Mouse (Mus musculus) induced T-regulatory cell, adult 2 months (primary cell): Measurements from ENCODE around the gene Tmem117.

ENCODE experiments used
- DNase-seq: peaks from one replicate; pipeline ENCODE4 v3.0.0-alpha.2; 2012; ENCODE audit warnings: low read depth

Tmem117 gene

DNA sequence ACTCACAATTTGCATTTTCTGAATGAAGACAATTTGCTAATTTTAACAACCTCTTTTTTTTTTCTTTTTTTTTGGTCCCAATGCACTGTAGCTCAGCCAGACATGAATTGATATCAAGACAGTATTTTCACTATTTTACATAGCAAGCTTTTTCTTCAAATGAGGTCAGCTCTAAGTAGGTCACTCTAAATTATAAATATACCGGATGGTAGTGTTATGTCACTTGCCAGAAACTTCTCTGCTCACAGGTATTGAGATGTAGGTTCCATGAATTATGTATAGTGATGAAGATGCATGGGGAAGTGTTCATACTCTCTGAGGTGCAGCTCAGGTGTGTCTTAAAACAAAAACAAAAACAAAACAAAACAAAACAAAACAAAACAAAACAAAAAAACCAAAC, 264.2 kb downstream of the Tmem117 start:
- no peak for DNase-seq

GRCm38 (mm10) chr15:94894086-94894485, 265.1 kb downstream of the Tmem117 start:
- no peak for DNase-seq

GRCm38 (mm10) chr15:94895681-94896080, 266.6 kb downstream of the Tmem117 start:
- no peak for DNase-seq

DNA sequence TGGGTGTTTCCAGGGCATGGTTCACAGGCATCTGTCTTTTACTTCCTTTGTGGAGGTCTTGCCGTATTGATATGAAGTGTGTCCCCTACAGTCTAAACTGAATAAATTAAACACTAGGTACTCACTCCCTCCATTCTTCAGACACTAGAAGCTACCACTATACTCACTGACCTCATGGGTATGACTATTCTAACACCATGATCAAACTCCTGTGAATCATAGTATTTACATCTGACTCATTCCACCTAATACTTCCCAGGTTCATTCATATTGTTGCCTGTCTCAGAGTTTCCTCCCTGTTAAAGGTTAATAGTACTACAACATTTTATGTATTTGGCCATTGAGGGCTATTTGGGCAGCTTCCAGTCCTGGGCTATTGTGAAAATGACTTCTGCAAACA, 274.2 kb downstream of the Tmem117 start:
- DNase-seq, result no peak

DNA sequence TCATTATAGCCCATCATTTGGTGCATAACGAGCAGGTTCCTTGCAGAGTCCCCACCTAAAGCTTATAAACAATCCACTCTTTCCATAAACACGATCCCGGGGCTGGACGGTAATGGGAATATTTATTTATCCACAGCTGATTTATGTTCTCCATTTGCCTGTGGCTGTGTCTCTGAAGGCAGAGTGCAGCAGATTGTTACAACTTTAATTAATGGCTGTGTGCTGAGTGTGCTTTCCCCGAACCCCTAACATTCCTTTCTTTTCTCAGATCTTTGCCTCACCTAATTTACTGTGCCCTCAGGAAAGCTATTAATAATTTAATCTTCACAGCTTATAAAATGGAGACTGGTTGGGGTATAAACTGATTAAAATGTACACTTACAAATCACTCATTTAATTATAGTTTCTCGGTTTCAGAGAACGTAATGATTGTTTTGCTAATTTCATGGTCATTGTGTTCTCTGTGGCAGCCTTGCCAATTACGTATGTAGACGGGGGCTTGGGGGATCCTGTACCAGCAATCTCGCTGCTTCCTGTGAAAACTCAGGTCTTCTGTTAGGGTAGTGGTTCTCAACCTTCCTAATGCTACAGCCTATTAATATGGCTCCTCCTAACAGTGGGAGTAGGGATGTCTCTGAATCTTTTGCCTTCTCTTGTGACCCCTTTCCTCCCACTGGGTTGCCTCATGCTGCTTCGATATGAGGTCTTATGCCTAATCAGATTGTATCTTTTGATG, 275.8 kb downstream of the Tmem117 start:
- no peak for DNase-seq

- DNase-seq, result no peak
Measured at GRCm38 (mm10) chr15:94921672-94922071, 292.6 kb downstream of the Tmem117 start.

- no peak for DNase-seq
Measured at GRCm38 (mm10) chr15:94927986-94928385, 299.0 kb downstream of the Tmem117 start.

DNA sequence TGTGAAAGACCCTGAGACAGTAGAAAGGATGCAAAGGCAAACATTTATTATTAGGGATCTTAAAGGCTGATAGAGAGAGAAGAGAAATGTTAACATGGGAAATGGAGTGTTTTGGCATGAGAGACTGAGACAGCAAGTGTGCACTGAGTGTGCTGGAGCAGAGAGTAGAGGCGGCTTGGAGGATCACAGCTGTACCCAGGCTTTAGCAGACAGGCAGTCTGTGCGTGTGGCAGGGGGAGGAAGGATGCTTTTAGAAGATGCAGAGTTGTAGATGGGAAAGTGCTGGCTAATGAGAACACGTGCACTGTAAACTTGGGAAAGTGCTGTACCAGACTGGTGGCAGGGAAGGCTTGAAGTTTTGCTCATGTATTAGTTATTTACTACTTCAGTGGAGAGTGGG, 301.7 kb downstream of the Tmem117 start:
- DNase-seq, result no peak

GRCm38 (mm10) chr15:94933044-94933443, 304.0 kb downstream of the Tmem117 start:
- DNase-seq, result no peak

- DNase-seq, result no peak
Measured at GRCm38 (mm10) chr15:94933480-94933879, 304.4 kb downstream of the Tmem117 start.

GRCm38 (mm10) chr15:94941954-94942353, 312.9 kb downstream of the Tmem117 start:
- DNase-seq, result no peak

- no peak for DNase-seq
Measured at GRCm38 (mm10) chr15:94942465-94942864, 313.4 kb downstream of the Tmem117 start.

GRCm38 (mm10) chr15:94943891-94944290, 314.9 kb downstream of the Tmem117 start:
- no peak for DNase-seq

DNA sequence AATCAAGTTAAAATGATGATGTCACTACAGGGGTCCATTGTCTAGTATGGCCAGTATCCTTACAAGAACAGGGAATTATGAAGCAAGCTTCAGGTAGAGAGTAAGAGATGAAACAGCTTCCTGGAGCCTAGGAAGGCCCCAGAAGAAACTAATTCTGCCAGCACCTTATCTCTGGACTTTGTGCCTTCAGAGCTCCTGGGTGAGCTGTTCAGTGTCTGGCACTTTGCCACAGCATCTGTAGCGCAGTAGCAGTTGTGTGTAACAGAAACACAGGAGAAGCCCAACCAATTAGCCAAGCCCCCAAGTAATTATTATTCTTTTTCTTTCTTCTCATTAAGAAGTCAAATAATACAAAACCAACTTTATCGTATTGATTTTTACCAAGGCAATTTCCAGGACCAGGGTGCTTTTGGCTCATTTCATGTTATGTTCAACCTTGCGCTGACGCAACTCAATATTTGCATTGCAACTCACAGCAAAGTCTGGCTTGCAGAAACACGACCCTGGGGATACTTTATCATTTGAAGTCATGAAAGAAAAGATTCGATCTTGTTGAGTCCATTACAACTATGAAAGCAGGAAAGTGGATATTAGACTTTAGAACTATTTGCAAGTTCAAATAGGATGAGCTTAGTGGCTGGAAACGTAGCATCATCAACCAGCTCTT, 322.5 kb downstream of the Tmem117 start:
- DNase-seq, result no peak

- no peak for DNase-seq
Measured at GRCm38 (mm10) chr15:94956697-94957096, 327.7 kb downstream of the Tmem117 start.

GRCm38 (mm10) chr15:94957202-94957601, 328.2 kb downstream of the Tmem117 start:
- DNase-seq, result no peak

DNA sequence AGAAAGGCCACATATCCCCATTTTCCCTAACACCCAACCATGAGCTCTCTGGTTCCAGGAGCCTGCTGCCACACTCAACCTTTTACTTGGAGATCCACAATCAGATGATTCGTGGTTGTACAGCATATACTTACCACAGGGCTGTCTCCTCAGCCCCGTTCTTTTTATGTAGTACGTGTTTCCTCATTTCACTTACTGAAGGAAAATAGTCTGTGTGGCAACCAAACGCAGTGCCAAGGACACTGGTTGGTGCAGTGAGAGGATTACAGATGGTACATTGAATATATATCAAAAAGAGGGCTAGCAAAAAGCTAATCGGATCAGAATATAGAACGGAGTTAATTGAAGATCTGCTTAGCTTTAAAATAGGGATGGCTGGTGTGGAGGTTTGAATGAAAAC, 338.0 kb downstream of the Tmem117 start:
- DNase-seq, result no peak

DNA sequence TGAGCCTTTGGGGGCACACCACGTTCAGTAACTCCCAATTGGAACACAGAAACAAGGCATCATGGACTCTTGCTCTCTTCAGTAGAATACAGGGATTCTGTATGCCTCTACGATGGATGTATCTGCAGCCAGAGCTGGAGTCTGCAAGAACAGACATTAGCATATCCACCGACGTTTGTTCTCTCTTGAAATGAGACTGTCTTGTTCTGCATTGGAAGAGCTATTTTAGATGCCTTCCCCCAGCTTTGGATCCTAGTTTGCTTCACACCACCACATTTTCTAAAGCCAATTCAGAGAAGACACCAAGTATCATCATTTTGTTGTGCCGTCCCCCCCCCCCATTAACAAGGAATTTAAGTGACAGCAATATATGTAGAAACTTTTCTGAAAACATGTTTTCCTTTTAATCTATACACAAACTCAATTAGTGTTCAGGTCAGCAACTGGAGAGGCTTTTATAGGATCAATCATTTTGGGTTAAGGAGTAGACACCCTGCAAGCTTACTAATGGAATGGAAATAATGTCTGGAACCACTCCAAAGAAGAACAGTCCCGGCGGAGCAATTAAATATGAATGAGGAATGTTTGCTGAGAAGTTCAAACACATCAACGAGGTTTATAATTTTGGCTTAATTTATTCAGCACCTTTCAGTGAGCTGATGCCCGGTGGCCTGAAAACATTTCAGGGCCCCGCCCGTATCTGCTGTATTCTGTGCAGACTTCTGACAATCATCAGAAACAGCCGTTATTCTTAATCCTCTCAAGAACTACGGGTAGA, 339.6 kb downstream of the Tmem117 start:
- DNase-seq, result no peak

GRCm38 (mm10) chr15:94981798-94982197, 352.8 kb downstream of the Tmem117 start:
- DNase-seq, result no peak

DNA sequence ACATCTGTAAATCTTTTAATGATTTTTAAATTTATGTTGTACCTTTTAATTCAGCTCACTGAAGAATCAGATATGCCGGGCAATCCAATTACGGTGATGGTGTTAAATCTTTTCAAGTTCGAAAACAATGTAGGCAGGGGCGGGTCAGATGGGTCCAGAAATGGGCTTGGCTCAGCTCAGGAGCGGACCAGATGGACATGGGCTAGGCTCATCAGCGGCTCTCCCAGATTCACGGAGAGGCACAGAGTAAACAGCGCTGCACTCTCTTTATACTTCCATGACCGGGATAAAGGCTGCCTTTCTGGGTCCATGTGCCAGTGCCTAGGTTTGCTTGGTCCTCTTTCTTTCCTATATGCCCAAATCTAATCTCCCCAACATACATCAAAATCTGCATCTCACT, 366.3 kb downstream of the Tmem117 start:
- DNase-seq, result no peak

DNA sequence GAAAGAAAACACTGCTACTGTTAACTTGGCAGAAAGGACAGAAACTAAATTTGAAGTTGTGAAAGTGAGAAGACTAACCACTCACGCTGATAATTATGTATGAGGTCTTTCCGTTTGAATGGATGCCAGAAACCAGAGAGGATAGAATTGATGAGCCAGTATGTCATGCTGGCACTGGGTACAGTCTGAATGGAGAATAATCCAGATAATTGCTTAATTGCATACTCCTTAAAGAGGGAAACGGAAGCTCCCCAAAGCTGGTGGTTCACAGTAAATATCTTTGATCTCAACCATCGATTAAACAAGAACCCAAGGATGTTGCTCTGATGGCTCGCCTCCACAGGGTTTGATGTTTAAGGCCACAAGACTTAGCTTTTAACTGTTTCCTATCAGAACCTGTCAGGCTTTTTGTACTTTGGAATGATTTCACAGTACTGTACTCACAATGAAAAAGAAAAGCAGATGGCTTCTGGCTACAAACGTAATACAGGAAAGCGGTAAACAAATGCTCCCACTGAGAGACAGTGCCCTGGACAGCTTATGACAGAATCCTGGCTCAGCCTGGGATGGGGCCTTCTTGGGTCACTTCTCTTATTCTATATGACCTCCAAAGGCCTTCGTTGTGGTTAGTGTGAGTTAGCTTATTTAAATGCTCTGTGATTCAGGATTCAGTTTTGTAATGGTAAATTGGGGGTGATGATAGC, 376.2 kb downstream of the Tmem117 start:
- DNase-seq, result no peak

DNA sequence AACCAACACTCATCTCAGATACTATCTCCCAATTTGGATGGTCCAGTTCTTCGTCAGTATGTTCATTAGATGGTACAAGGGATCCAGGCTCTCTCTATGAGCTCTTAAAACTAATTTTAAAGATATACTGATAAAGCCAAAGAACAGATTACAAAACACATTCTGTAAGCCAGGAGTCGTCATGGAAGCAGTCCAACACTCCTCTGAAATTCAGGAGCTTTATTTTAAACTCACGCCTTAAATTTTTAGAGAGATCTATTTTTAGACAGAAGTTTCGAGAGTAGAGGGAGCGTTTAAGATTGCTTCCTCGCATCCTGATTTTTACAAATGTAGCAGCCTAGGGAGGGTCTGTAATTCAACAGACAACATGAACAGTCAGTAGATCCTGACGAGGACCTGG, 393.2 kb downstream of the Tmem117 start:
- no peak for DNase-seq
